Mouse (Mus musculus) ovary, postnatal 10 days (tissue): ENCODE measurements around the gene Rnf130.
A peak's percentile ranks its signal among the peaks of the same experiment; 100 is the strongest.

ENCODE experiments used
- DNase-seq: peaks from one replicate; pipeline ENCODE4 v3.0.0; 2022; ENCODE audit warnings: low spot score

Gene Rnf130

DNA sequence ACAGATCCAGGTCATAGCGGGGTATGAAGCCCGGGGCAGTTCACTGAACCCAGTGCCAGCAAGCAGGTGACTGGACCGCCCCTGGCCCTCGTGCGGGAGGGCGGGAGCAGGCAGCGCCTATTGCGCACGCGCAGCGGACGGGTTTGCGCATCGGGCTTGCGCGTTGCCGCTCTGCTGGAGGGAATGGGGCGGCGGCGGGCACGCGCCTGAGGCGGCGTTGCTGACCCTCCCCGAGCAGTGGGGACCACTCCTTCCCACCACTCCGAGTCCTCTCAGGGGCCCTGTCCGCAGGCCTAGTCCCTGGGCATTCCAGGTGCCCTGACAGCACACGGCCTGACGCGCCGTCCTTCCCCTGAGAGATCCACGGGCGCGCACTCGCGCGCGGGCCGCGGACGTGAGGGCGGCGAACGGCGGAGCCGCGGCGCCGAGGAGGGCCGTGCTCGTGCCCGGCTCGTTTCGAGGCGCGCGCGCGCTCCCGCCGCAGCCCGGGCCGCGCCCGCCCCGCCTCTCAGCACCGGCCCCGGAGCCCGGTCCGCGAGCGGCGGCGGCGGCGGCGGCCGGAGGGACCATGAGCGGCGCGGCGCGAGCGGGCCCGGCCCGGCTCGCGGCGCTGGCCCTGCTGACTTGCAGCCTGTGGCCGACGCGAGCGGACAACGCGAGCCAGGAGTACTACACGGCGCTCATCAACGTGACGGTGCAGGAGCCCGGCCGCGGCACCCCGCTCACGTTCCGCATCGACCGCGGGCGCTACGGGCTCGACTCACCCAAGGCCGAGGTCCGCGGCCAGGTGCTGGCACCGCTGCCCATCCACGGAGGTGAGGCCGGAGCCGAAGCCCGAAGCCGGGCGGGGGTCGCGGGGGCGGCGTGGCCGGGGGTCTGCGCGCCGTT lies at the start of gene Rnf130:
Rnf130 (plus strand) TSS at position 514 of the 888 bp plus-strand sequence.
- DNase-seq, result peak; percentile 93

DNA sequence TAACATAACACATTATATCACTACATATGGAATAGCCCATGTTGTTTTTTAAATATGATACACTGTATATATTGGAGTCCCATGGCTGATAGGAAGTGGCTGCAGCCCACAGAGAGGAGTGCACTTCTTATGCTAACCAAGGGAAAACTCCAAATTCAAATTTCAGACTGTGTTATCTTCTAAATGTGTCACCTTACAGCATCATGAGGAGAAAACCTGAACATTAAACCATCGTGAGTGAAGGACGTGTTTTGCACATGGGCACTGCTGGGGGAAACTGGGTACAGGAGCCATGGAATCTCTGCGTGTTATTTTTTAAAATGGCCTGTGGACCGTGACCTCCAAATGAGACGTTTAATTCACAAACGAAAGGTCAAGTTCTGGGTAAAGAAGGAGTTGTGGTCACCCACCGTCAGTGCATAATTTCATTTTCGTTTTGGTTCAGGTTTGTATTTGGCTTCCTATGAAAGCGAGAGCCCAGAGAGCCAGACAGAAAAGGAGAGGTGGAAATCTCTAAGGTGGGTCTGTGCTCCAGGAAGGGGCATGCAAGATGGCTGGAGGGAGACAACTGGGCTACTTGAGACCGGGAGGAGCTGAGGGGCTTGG lies 47.1 kb upstream of the Rnf130 start:
- DNase-seq, result no peak

DNA sequence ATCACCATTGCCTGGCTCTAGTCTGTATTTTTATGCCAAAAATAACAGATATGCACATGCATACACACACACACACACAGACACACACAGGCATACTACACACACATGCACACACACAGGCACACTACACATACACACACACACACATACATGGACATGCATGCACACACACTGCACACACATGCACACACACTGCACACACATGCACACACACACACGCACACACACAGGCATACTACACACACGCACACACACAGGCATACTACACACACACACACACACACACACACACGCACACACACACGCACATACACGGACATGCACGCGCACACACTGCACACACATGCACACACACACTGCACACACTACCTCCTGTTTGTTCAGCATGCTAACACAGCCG lies 46.2 kb upstream of the Rnf130 start:
- no peak for DNase-seq

DNA sequence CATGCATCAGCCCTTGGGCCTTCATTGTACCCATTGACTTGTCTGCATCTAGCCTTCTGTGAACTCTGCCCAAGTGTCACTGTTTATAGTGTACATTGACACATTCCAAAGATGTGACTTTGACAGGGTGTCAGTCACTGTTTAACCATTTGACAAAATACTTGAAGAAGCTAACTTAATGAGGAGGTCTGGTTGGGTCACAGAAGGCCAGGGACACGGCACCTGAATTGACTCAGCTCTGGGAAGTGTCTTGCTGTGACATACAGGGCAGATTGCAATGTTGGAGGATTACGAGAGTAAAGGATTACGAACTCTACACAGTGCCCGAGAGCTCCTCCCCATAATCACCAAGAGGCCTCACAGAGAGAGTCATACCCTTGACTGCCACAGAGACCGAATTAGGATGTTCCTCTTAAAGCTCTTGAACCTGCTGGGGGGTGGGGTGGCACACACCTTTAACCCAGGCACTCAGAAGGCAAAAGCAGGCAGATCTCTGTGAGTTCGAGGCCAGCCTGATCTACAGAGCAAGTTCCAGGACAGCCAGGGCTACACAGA lies 44.4 kb upstream of the Rnf130 start:
- no peak for DNase-seq

DNA sequence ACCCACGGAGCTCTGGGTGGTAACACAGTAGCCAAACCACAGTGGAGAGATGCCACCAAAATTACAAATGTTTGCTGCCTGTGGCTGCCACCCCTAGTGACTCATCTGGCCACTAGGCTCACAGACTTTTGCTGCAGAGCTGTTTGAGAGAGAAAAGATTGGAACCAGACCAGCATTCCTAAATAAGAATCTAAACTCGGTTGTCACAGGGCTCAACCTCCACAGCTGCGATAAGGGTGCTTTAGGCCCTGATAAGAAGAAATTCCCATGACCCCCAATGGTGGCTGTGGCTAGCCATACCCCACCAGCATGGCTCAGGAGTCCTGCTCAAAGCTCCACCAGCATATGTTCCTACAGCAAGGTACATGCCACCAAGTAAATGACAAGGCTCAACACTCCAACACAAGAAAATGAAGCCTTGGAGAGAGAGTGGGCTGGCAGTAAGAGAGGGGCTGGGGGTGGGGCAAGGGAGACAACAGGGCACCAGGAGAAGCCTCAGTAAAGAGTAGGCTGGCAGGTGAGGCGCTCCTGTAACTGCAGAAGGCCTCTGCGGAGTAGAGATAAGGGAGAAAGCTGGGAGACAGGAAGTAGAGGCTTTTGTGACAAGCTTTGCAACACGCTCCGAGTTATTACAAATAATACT lies 43.7 kb upstream of the Rnf130 start:
- DNase-seq, result no peak

DNA sequence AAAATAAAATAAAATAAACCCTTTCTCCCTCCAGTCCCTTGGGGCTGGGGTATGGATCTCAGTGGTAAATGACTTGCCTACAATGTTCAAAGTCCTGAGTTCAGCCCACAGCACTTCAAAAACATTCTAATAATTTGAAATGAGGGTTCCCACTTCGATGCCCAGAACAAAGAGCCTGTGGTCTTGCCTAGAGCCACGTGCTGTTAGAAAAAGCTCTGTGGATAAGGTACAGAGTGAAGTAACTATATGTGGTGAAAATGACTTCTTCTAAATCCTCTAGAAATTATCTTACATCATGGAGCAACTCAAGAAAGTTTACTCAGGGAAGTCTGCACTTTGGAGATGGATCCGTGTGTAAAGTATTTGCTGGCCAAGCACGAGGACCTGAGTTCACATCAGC lies 43.1 kb upstream of the Rnf130 start:
- no peak for DNase-seq

DNA sequence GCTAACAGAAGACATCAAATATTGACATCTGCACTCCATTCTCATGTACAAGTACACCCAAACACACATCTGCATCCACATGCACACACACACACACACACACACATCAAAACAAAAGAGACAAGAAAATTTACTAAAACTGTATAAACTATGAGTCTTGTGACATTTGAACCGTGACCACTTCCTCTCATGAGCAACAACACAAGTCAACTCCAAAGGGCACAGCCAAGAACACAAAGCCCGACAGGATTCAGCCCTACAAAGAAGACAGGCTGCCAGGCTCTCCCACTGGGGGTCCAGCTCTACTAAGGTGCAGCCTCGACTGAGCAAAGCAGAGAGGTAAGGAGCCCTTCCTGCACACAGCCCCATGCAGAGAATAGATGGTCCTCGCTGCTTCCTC lies 42.3 kb upstream of the Rnf130 start:
- no peak for DNase-seq

DNA sequence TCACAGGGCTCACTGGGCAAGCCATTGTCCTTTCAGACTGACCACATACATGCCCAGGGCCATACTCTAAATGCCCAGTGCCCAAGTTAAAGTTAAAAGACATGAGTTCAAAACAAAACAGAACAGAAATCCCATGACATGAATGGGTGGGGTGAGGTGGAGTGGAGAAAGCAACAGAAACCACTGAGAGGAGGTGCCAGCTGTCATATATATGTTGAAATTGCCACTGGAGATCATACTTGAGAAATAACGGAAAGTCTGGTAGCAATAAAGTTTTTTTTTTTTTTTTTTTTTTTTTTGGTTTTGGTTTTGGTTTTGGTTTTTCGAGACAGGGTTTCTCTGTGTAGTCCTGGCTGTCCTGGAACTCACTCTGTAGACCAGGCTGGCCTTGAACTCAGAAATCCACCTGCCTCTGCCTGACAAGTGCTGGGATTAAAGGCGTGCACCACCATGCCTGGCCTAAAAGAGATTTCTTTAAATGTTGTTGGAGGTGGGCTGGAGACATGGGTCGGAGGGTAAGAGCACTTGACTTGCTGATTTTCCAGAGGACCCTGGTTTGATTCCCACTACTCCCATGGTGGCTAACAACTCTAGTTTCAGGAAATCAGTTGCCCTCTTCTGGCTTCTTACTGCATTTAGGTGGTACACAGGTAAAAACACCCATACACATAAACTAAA lies 41.1 kb upstream of the Rnf130 start:
- DNase-seq, result no peak

- no peak for DNase-seq
Observed at GRCm38 (mm10) chr11:49985009-49985408, 40.1 kb upstream of the Rnf130 start.

DNA sequence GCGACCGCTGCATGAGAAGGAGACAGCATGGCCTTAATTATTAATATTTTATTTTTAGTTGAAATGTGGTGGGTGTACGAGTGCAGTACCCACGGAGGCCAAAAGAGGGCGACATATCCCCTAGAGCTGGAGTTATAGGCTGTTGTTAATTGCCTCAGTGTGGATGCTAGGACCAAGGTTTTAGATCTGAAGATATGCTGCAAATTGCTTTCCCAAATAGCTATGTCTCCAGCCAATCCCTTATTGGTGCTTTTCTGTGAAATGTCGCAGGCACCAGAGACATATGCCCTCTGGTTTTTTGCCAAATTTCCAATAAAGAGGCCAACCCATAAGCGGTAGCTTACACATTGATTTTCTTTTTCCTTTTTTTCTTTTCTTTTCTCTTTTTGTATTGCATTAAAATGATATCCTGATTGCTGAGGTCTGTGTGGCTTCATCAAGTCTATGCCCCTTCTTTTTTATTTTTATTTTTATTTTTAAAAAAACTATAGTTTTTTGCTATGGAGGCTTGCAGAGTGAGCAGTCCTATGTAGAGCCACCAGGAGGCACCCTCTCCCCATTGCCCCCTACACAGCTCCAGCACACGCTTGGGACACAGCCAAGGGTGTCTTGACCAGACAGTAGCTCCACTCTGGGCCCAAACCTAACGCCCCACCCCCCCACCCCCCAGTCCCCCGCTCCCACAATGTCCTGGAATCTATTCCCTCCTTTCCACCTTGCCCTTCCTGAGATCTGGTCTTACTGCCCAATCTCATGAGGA lies 38.7 kb upstream of the Rnf130 start:
- no peak for DNase-seq

DNA sequence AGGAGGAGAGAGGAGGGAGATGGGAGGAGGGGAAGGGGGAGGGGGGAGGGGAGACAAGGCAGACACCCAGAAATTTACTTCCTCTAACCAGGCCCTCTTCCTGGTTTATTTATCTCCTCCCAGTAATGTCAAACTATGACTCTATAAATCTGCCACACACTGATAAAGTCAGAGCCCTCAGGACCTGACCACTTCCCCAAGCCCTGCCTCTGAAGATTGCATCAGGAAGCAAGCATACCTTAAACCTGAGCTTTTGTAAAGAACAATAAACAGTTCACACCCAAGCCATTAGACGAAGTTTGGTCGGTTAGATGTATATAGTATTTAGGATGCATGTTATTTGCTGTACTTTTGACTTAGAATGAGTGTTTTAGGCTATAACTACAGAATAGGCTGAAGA lies 30.6 kb upstream of the Rnf130 start:
- no peak for DNase-seq

GRCm38 (mm10) chr11:49996398-49996797 lies 28.7 kb upstream of the Rnf130 start:
- no peak for DNase-seq

- DNase-seq, result no peak
Observed at GRCm38 (mm10) chr11:49997321-49997720, 27.8 kb upstream of the Rnf130 start.

- DNase-seq, result no peak
Observed at GRCm38 (mm10) chr11:50002853-50003252, 22.3 kb upstream of the Rnf130 start.

DNA sequence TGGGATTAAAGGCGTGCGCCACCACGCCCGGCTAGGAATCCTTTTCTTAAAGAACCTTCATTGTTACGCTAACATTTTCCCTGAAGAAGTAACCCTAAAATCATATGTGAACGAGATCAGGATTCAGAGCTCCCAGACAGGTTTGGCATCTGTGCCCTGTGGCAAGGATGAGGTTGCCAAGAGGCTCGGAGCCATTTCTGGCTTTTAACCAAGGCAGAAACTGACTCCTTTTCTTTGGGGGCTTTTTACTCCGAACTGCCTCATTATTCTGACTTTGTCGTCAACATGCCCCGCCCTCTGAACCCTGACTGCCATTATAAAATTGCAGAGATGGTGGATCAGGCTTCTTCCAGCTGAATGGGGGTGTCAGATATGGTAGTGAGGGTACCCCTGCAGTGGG lies 17.4 kb upstream of the Rnf130 start:
- no peak for DNase-seq

DNA sequence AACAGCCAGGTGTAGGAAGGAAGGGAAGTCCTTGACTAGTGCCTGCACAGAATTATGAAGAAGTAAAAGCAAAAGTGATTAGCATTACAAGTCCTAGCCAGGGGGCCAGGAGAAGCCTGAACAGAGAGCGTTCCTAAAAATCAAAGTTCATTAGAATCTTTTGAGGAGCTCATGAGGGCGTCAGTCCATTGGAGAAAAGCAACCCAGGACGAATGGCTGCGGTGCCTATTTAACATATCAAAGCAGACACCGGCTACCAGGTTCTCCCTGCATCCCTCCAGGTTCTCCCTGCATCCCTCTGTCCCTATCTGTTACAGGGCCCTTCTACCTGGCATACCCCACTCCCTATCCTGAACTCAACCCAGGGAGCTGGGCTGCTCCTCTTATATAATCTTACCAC lies 16.9 kb upstream of the Rnf130 start:
- DNase-seq, result no peak

GRCm38 (mm10) chr11:50013016-50013415 lies 12.1 kb upstream of the Rnf130 start:
- no peak for DNase-seq

GRCm38 (mm10) chr11:50016503-50016902 lies 8.6 kb upstream of the Rnf130 start:
- DNase-seq, result no peak

GRCm38 (mm10) chr11:50017511-50017910 lies 7.6 kb upstream of the Rnf130 start:
- DNase-seq, result no peak

GRCm38 (mm10) chr11:50018848-50019247 lies 6.3 kb upstream of the Rnf130 start:
- DNase-seq, result no peak

DNA sequence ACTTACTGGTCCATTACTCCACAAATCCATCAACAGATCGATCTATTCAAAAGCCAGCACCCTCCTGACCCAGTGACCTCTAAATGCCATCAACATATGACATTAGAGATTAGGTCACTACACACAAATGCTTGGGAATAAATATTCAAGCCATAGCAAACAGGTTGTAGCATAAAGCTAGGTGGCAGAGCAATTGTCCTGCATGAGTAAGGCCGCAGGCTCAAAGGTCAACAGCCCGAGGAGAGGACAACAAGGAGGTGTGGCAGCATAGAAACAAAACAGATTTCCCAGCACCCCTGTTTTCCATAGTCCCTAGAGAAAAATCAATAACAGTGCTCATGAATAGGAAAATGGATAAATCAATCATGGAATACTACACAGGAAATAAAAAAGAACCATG lies 3.1 kb upstream of the Rnf130 start:
- DNase-seq, result no peak

GRCm38 (mm10) chr11:50024445-50024832 lies 707 bp upstream of the Rnf130 start:
- no peak for DNase-seq
